Mouse (Mus musculus): Measurements from ENCODE around the gene Bhlha15. TPM values are rescaled to one million over a fixed set of nuclear protein-coding genes. Genes with fewer than 3 reads are reported as not detected.
A peak's percentile ranks its signal among the peaks of the same experiment; 100 is the strongest.

Bhlha15 gene
- polyA plus RNA-seq (2012; rRNA removed), result 0.39 and 0.42 TPM in 2 replicates
- polyA plus RNA-seq (2014; fragmentation: Nextera tagmentation; extraction: Ambion mirVana), result 0.28 and 0.38 TPM in 2 replicates

- DNase-seq (ENCODE audit: low read depth in 3 of 3, low spot score in 3 of 3), result peak; percentile 26 to 53 (median 53)
- Histone ChIP-seq H3K36me3 (replicated peaks; ENCODE audit: control insufficient read depth, insufficient read depth, low read depth) (no peaks in the 10 kb centered on the region), H3K27me3 (ENCODE audit: control insufficient read depth, insufficient read depth, low read length) (no peaks in the 10 kb centered on the region), H3K9ac (replicated peaks) (peak within 1 kb of the TSS; percentile 29; the same call in 1 of the 2 replicates), H3K4me1 (replicated peaks; ENCODE audit: control insufficient read depth in 2 of 2, insufficient read depth in 2 of 2, low read length in 1 of 2) (peaks cover 7 to 11% of the 10 kb centered on the region in 2 experiments), H3K4me2 (ENCODE audit: low read depth) (peak within 1 kb of the TSS; percentile 60), H3K4me3 (ENCODE audit: insufficient read depth in 1 of 2, low read depth in 2 of 2, low read length in 2 of 2) (peak within 1 kb of the TSS; percentile 44 to 45), H3K27ac (no peak within 1 kb of the TSS), H3K9me3 (ENCODE audit: control insufficient read depth, low read length) (no peaks in the 10 kb centered on the region)
- peak; percentile 76 for ATAC-seq (ENCODE audit: insufficient read depth)
- WGBS (ENCODE audit: insufficient replicate concordance), result 3% methylated on average over 24 of the region's 26 CpGs
- no peak for TF ChIP-seq EP300 (IDR thresholded peaks at IDR 0.05; ENCODE audit: low read depth)
- no peak for TF ChIP-seq CTCF (IDR thresholded peaks at IDR 0.05; ENCODE audit: low read depth)
Measured at GRCm38 (mm10) chr5:144189950-144190583, at the start of gene Bhlha15. Gene Bhlha15, plus strand, starts transcription at chr5:144190286.

GRCm38 (mm10) chr5:144143531-144143930 is 46.6 kb upstream of the Bhlha15 start:
- Histone ChIP-seq H3K9me3 (ENCODE audit: control insufficient read depth, low read length) (no peaks in the 10 kb centered on the region), H3K9ac (replicated peaks) (no peak overlapping the region), H3K4me3 (ENCODE audit: insufficient read depth in 1 of 2, low read depth in 2 of 2, low read length in 2 of 2) (no peak overlapping the region), H3K36me3 (replicated peaks; ENCODE audit: control insufficient read depth, insufficient read depth, low read depth) (peaks cover 10% of the 10 kb centered on the region), H3K4me2 (ENCODE audit: low read depth) (no peak overlapping the region), H3K27ac (no peak overlapping the region), H3K4me1 (replicated peaks; ENCODE audit: control insufficient read depth in 2 of 2, insufficient read depth in 2 of 2, low read length in 1 of 2) (no peaks in the 10 kb centered on the region), H3K27me3 (ENCODE audit: control insufficient read depth, insufficient read depth, low read length) (no peaks in the 10 kb centered on the region)
- no peak for TF ChIP-seq EP300 (IDR thresholded peaks at IDR 0.05; ENCODE audit: low read depth)
- no peak for DNase-seq (ENCODE audit: low read depth in 3 of 3, low spot score in 3 of 3)
- 87% methylated on average over 5 of the region's 5 CpGs for WGBS (ENCODE audit: insufficient replicate concordance)
- no peak for ATAC-seq (ENCODE audit: insufficient read depth)

DNA sequence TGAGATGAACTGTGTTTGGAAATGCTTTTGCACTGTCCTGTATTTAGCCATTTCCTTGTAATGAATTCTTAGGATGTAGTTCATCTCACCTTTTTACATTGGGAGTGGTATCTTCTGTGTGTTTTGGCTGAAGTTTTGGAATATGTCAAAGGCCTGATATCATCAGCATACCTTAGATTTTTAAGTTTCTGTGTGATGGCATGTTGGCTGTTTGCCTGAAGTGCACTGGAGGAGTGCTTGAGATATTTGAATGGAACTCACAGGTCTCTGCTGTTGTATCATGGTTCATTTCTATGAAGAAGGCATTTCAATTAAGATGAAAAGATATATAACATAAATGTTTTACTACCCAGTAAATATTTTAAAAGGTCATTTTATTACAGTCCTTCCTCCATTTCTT is 43.2 kb upstream of the Bhlha15 start:
- ATAC-seq (ENCODE audit: insufficient read depth) (no peak), DNase-seq (ENCODE audit: low read depth in 3 of 3, low spot score in 3 of 3) (no peak)
- Histone ChIP-seq H3K9ac (replicated peaks) (no peak overlapping the region), H3K36me3 (replicated peaks; ENCODE audit: control insufficient read depth, insufficient read depth, low read depth) (peaks cover 10% of the 10 kb centered on the region), H3K4me1 (replicated peaks; ENCODE audit: control insufficient read depth in 2 of 2, insufficient read depth in 2 of 2, low read length in 1 of 2) (no peaks in the 10 kb centered on the region), H3K9me3 (ENCODE audit: control insufficient read depth, low read length) (no peaks in the 10 kb centered on the region), H3K27me3 (ENCODE audit: control insufficient read depth, insufficient read depth, low read length) (no peaks in the 10 kb centered on the region), H3K4me3 (ENCODE audit: insufficient read depth in 1 of 2, low read depth in 2 of 2, low read length in 2 of 2) (no peak overlapping the region), H3K4me2 (ENCODE audit: low read depth) (no peak overlapping the region), H3K27ac (no peak overlapping the region)
- TF ChIP-seq EP300 (IDR thresholded peaks at IDR 0.05; ENCODE audit: low read depth) (no peak), CTCF (IDR thresholded peaks at IDR 0.05; ENCODE audit: low read depth) (no peak)

DNA sequence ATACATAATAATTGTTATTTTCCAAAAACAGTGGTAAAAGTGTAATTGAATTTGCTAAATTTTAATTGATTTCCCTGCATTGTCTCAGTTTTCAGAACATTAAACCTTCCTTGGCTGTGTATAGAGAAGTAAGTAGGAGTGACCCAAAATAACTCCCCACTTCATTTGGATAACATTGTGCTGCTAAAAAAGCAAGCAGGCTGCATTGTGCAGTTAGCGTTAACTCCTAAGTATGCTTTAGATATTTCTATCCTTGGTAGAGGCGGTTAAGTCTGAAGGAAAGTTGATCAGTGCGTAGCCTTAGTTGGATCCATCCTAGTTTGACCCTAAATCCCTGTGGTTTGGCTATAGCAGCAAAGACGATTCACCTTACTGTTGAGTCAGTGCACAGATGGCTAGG is 40.6 kb upstream of the Bhlha15 start:
- Histone ChIP-seq H3K4me3 (ENCODE audit: insufficient read depth in 1 of 2, low read depth in 2 of 2, low read length in 2 of 2) (no peak overlapping the region), H3K4me1 (replicated peaks; ENCODE audit: control insufficient read depth in 2 of 2, insufficient read depth in 2 of 2, low read length in 1 of 2) (no peaks in the 10 kb centered on the region), H3K9ac (replicated peaks) (no peak overlapping the region), H3K9me3 (ENCODE audit: control insufficient read depth, low read length) (no peaks in the 10 kb centered on the region), H3K27ac (no peak overlapping the region), H3K4me2 (ENCODE audit: low read depth) (no peak overlapping the region), H3K27me3 (ENCODE audit: control insufficient read depth, insufficient read depth, low read length) (no peaks in the 10 kb centered on the region), H3K36me3 (replicated peaks; ENCODE audit: control insufficient read depth, insufficient read depth, low read depth) (peaks cover 7% of the 10 kb centered on the region)
- DNase-seq (ENCODE audit: low read depth in 3 of 3, low spot score in 3 of 3) (no peak), ATAC-seq (ENCODE audit: insufficient read depth) (no peak)
- TF ChIP-seq EP300 (IDR thresholded peaks at IDR 0.05; ENCODE audit: low read depth) (no peak), CTCF (IDR thresholded peaks at IDR 0.05; ENCODE audit: low read depth) (no peak)
- 89% methylated on average over 4 of the region's 4 CpGs for WGBS (ENCODE audit: insufficient replicate concordance)

GRCm38 (mm10) chr5:144151270-144151669 is 38.8 kb upstream of the Bhlha15 start:
- Histone ChIP-seq H3K4me1 (replicated peaks; ENCODE audit: control insufficient read depth in 2 of 2, insufficient read depth in 2 of 2, low read length in 1 of 2) (no peaks in the 10 kb centered on the region), H3K4me3 (ENCODE audit: insufficient read depth in 1 of 2, low read depth in 2 of 2, low read length in 2 of 2) (no peak overlapping the region), H3K4me2 (ENCODE audit: low read depth) (no peak overlapping the region), H3K27me3 (ENCODE audit: control insufficient read depth, insufficient read depth, low read length) (no peaks in the 10 kb centered on the region), H3K9me3 (ENCODE audit: control insufficient read depth, low read length) (no peaks in the 10 kb centered on the region), H3K27ac (no peak overlapping the region), H3K36me3 (replicated peaks; ENCODE audit: control insufficient read depth, insufficient read depth, low read depth) (peaks cover 7% of the 10 kb centered on the region), H3K9ac (replicated peaks) (no peak overlapping the region)
- TF ChIP-seq CTCF (IDR thresholded peaks at IDR 0.05; ENCODE audit: low read depth), result no peak
- DNase-seq (ENCODE audit: low read depth in 3 of 3, low spot score in 3 of 3), result no peak
- no peak for ATAC-seq (ENCODE audit: insufficient read depth)
- WGBS (ENCODE audit: insufficient replicate concordance), result 76% methylated on average over 4 of the region's 4 CpGs
